Mouse (Mus musculus): ENCODE data around the gene Acot13. TPM values are rescaled to one million over a fixed set of nuclear protein-coding genes. Genes with fewer than 3 reads are reported as not detected.

Acot13 gene
- 10 to 100 TPM in 2 of 26 experiments, 1 to 10 TPM in 15, not detected in 9; 1.6 to 14.0 (median 2.5) TPM for total RNA-seq (2018; cell fraction: chromatin; rRNA removed)
- 10 to 100 TPM; 41.6 to 97.9 (median 63.3) TPM for total RNA-seq (2018; cell fraction: cytosol; rRNA removed)
- 10 to 100 TPM in 16 of 26 experiments, 1 to 10 TPM in 10; 2.5 to 23.4 (median 12.0) TPM for total RNA-seq (2018; cell fraction: nucleus; rRNA removed)
- polyA plus RNA-seq (2018) = 55.9 to 94.5 TPM (median 88.0 TPM) in 3 replicates

- no peaks in the 10 kb centered on the region for H3K36me3 ChIP-seq (ENCODE audit: inconsistent target)
- H3K4me3 ChIP-seq (ENCODE audit: inconsistent target) = peak within 1 kb of the TSS; percentile 83
- H3K79me2 ChIP-seq (ENCODE audit: inconsistent target) = peaks cover 78% of the 10 kb centered on the region
- under 1% methylated on average over 58 of the region's 90 CpGs for WGBS (ENCODE audit: missing documents)
- H3K27ac ChIP-seq = peak within 1 kb of the TSS; percentile 79
Measured at GRCm38 (mm10) chr13:24831353-24832130, at the start of gene Acot13, which contains the start of gene Tdp2. Gene Acot13, minus strand, starts transcription at chr13:24831540. Gene Tdp2, plus strand, starts transcription at chr13:24831679.

- 95% methylated on average over 5 of the region's 5 CpGs for WGBS (ENCODE audit: missing documents)
- Histone ChIP-seq H3K79me2 (ENCODE audit: inconsistent target) (no peaks in the 10 kb centered on the region), H3K4me3 (ENCODE audit: inconsistent target) (no peak overlapping the region), H3K27ac (no peak overlapping the region), H3K36me3 (ENCODE audit: inconsistent target) (no peaks in the 10 kb centered on the region)
Measured at GRCm38 (mm10) chr13:24880704-24881103, 49.4 kb upstream of the Acot13 start.

DNA sequence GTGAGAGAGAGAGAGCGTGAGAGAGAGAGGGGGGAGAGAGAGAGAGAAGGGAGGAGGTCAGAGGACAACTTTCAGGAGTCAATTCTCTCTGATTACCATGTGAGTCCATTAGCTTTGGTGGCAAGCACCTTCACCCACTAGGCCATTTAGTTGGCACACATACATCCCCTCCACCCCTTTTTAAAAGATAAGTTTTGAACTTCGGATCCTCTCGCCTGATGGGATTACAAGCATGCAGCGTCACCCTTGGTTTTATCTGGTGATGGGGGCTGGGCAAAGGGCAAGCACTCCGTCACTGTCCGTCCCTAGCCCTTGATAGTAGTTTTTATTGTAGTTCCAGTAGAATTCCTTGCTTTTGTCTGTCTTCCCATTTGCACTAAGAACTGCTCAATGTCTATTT is 48.9 kb upstream of the Acot13 start:
- Histone ChIP-seq H3K4me3 (ENCODE audit: inconsistent target) (no peak overlapping the region), H3K79me2 (ENCODE audit: inconsistent target) (no peaks in the 10 kb centered on the region), H3K27ac (no peak overlapping the region), H3K36me3 (ENCODE audit: inconsistent target) (no peaks in the 10 kb centered on the region)
- WGBS (ENCODE audit: missing documents) = 93% methylated on average over 5 of the region's 6 CpGs

DNA sequence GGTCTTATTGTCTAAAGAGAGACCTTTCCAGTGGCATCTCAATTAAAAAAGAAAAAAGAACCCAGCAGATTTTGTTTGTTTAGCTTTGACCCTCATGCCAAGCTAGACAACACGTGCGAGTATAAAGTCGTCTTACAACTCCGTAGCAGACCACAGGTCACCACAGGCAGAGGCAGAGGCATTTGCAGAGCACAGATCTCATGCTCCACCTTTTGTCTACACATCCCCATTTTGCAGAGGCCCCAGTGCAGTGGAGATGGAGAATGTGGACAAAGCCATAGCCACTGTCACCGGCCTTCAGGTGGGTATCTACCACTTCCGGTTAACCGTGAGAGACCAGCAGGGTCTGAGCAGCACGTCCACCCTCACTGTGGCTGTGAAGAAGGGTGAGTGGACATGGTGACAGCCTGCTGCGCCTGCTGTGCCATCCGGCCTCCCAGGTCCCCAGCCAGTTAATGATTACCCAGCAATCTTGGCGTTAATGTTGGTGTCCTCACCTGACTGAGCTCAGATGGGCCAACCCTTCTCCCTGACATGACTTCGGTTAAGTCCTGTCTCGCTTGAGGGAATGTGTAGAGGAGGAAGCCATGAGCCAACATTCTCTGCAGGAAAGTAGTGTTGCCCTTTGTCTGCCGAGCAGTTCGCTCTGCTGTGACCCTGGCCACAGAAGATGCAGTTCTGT is 48.2 kb upstream of the Acot13 start:
- no peak overlapping the region for H3K27ac ChIP-seq
- H3K4me3 ChIP-seq (ENCODE audit: inconsistent target) = no peak overlapping the region
- 95% methylated on average over 15 of the region's 15 CpGs for WGBS (ENCODE audit: missing documents)
- no peaks in the 10 kb centered on the region for H3K36me3 ChIP-seq (ENCODE audit: inconsistent target)
- H3K79me2 ChIP-seq (ENCODE audit: inconsistent target) = no peaks in the 10 kb centered on the region

DNA sequence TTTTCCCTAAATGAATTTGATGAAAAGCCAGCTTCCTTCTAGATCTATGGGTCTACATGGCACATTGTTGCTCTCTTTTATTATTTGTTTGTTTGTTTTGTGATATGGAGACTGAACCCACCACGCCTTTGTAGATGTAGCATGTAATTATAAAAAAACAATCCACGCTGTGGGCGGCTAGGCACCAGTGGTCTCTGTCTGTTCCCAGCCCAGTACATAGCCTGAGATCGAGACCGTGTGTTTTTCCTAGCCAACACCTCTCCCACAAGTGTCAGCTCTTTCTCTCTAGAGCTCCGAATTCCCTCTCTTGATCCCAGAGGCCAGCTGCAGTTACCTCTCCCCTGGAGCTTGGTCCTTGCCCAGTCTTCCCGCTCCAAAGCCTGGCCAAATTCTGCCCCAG is 36.9 kb upstream of the Acot13 start:
- Histone ChIP-seq H3K79me2 (ENCODE audit: inconsistent target) (no peaks in the 10 kb centered on the region), H3K27ac (no peak overlapping the region), H3K36me3 (ENCODE audit: inconsistent target) (no peaks in the 10 kb centered on the region), H3K4me3 (ENCODE audit: inconsistent target) (no peak overlapping the region)
- 92% methylated on average over 7 of the region's 7 CpGs for WGBS (ENCODE audit: missing documents)

- Histone ChIP-seq H3K27ac (no peak overlapping the region), H3K36me3 (ENCODE audit: inconsistent target) (no peaks in the 10 kb centered on the region), H3K4me3 (ENCODE audit: inconsistent target) (no peak overlapping the region), H3K79me2 (ENCODE audit: inconsistent target) (no peaks in the 10 kb centered on the region)
- 92% methylated on average over 10 of the region's 10 CpGs for WGBS (ENCODE audit: missing documents)
Measured at GRCm38 (mm10) chr13:24867789-24868188, 36.4 kb upstream of the Acot13 start.

- no peak overlapping the region for H3K27ac ChIP-seq
- WGBS (ENCODE audit: missing documents) = 87% methylated on average over 9 of the region's 9 CpGs
Measured at GRCm38 (mm10) chr13:24866430-24867402, 35.4 kb upstream of the Acot13 start.

DNA sequence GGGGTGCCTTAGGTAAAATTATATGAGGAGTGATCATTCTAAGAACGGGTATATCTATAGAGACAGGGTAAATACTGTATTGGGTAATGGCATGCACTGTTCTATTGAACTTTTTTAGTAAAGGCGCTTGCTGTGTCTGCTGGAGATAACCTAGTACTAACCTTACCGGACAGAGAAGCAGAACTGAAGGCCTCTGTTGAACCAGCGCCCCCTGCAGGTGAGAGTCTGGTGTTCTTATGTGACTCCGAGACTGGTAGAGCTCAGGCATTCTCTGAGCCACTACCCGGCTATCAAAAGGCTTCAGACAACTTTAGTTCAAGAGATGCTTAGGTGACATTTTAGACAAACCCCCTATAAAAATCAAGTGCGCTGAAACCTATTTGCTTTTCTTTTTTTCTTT is 31.2 kb upstream of the Acot13 start:
- H3K4me3 ChIP-seq (ENCODE audit: inconsistent target) = no peak overlapping the region
- 76% methylated on average over 7 of the region's 7 CpGs for WGBS (ENCODE audit: missing documents)
- H3K27ac ChIP-seq = no peak overlapping the region
- no peaks in the 10 kb centered on the region for H3K36me3 ChIP-seq (ENCODE audit: inconsistent target)
- no peaks in the 10 kb centered on the region for H3K79me2 ChIP-seq (ENCODE audit: inconsistent target)

More at GRCm38 (mm10) chr13:24866430-24867402, 35.4 kb upstream of the Acot13 start:
- H3K4me3 ChIP-seq (ENCODE audit: inconsistent target) = no peak overlapping the region
- H3K36me3 ChIP-seq (ENCODE audit: inconsistent target) = no peaks in the 10 kb centered on the region
- no peaks in the 10 kb centered on the region for H3K79me2 ChIP-seq (ENCODE audit: inconsistent target)

- no peaks in the 10 kb centered on the region for H3K36me3 ChIP-seq (ENCODE audit: inconsistent target)
- WGBS (ENCODE audit: missing documents) = 80% methylated on average over 7 of the region's 7 CpGs
Measured at GRCm38 (mm10) chr13:24862021-24862420, 30.7 kb upstream of the Acot13 start.

GRCm38 (mm10) chr13:24861084-24861483 is 29.7 kb upstream of the Acot13 start:
- no peak overlapping the region for H3K4me3 ChIP-seq (ENCODE audit: inconsistent target)

More at GRCm38 (mm10) chr13:24862021-24862420, 30.7 kb upstream of the Acot13 start:
- Histone ChIP-seq H3K4me3 (ENCODE audit: inconsistent target) (no peak overlapping the region), H3K27ac (no peak overlapping the region), H3K79me2 (ENCODE audit: inconsistent target) (no peaks in the 10 kb centered on the region)

GRCm38 (mm10) chr13:24859115-24859514 is 27.8 kb upstream of the Acot13 start:
- H3K4me3 ChIP-seq (ENCODE audit: inconsistent target) = no peak overlapping the region
- H3K27ac ChIP-seq = no peak overlapping the region
- H3K36me3 ChIP-seq (ENCODE audit: inconsistent target) = no peaks in the 10 kb centered on the region
- no peaks in the 10 kb centered on the region for H3K79me2 ChIP-seq (ENCODE audit: inconsistent target)

More at GRCm38 (mm10) chr13:24861084-24861483, 29.7 kb upstream of the Acot13 start:
- H3K79me2 ChIP-seq (ENCODE audit: inconsistent target) = no peaks in the 10 kb centered on the region
- 70% methylated on average over 8 of the region's 12 CpGs for WGBS (ENCODE audit: missing documents)
- H3K36me3 ChIP-seq (ENCODE audit: inconsistent target) = no peaks in the 10 kb centered on the region
- no peak overlapping the region for H3K27ac ChIP-seq

DNA sequence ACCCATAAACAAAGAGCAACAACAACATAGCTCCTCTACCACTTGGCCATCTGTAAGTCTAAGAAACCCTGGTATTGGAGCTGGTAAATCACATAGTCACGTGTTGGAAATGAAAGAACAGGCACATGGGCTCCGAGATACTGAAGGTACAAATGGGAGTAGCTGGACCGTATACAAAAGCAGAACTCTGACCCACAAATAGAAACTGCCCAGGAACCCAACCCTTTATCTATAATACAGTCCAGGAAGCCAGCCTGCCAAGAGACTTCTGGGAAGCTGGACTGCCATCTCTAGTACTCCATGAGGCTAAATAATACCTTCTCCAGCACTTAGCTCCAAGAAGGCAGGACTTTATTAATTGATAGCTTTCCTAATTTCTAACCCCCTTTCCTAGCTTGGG is 21.2 kb upstream of the Acot13 start:
- 72% methylated on average over 3 of the region's 3 CpGs for WGBS (ENCODE audit: missing documents)
- H3K4me3 ChIP-seq (ENCODE audit: inconsistent target) = no peak overlapping the region
- no peaks in the 10 kb centered on the region for H3K79me2 ChIP-seq (ENCODE audit: inconsistent target)

GRCm38 (mm10) chr13:24851989-24852388 is 20.6 kb upstream of the Acot13 start:
- Histone ChIP-seq H3K4me3 (ENCODE audit: inconsistent target) (no peak overlapping the region), H3K27ac (no peak overlapping the region)

More for the DNA sequence above, 21.2 kb upstream of the Acot13 start:
- no peak overlapping the region for H3K27ac ChIP-seq
- H3K36me3 ChIP-seq (ENCODE audit: inconsistent target) = no peaks in the 10 kb centered on the region

GRCm38 (mm10) chr13:24849318-24849717 is 18.0 kb upstream of the Acot13 start:
- no peaks in the 10 kb centered on the region for H3K79me2 ChIP-seq (ENCODE audit: inconsistent target)
- 95% methylated on average over 4 of the region's 4 CpGs for WGBS (ENCODE audit: missing documents)

More at GRCm38 (mm10) chr13:24851989-24852388, 20.6 kb upstream of the Acot13 start:
- no peaks in the 10 kb centered on the region for H3K36me3 ChIP-seq (ENCODE audit: inconsistent target)
- WGBS (ENCODE audit: missing documents) = 83% methylated on average over 2 of the region's 2 CpGs
- H3K79me2 ChIP-seq (ENCODE audit: inconsistent target) = no peaks in the 10 kb centered on the region

More at GRCm38 (mm10) chr13:24849318-24849717, 18.0 kb upstream of the Acot13 start:
- Histone ChIP-seq H3K4me3 (ENCODE audit: inconsistent target) (no peak overlapping the region), H3K27ac (no peak overlapping the region), H3K36me3 (ENCODE audit: inconsistent target) (no peaks in the 10 kb centered on the region)
